8 mouse cellular contexts compared by ENCODE assay signal in the genomic region with DNA sequence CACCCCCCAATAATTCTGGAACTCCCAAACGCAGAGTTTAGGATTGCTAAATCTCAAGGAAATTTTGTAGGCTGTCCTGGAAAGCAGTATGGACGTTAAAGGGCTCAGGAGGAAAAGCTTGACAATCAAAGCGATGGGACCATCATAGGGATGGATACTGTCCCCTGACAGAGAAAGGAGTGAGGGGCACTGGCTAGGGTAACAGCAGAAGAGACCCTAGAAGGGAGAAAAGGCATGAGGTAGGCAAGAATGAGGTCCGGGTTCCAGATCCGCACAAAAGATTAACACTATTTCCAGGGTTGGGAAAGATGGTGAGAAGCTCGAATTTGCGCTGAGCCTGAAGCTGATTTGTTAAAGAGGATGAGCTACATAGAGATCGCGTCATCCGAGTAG. TPM values are rescaled to one million over a fixed set of nuclear protein-coding genes. Genes with fewer than 3 reads are reported as not detected.
DNase-seq lines count a peak whose midpoint lies in the region; ATAC-seq and TF ChIP-seq lines count a peak whose summit lies in the region.

No protein-coding gene starts in this region.

- peak overlapping the region; percentile 93 for H3K27ac ChIP-seq in kidney, adult 2 months (ENCODE audit: insufficient read depth, low read depth, low read length)
- peak overlapping the region; percentile 81 for H3K27ac ChIP-seq in bone marrow, adult 2 months (ENCODE audit: control insufficient read depth, insufficient read depth, low read depth, low read length, poor library complexity)
- peak overlapping the region; percentile 92 for H3K27ac ChIP-seq in hindbrain, embryonic 12.5 days
- H3K27ac ChIP-seq in midbrain, embryonic 12.5 days (replicated peaks), result peak overlapping the region; percentile 87

- no peak for TF ChIP-seq POLR2A in kidney, adult 2 months (IDR thresholded peaks at IDR 0.05; ENCODE audit: low read depth, low read length)
- TF ChIP-seq POLR2A in bone marrow, adult 2 months (IDR thresholded peaks at IDR 0.05; ENCODE audit: borderline replicate concordance, control insufficient read depth, low read depth, low read length), result no peak

- H3K9me3 ChIP-seq in hindbrain, embryonic 12.5 days (replicated peaks), result no peaks in the 10 kb centered on the region
- H3K9me3 ChIP-seq in midbrain, embryonic 12.5 days, result no peaks in the 10 kb centered on the region

- 4% methylated on average over 10 of the region's 10 CpGs for WGBS in kidney, adult 2 months
- 6% methylated on average over 10 of the region's 10 CpGs for WGBS in bone marrow, adult 2 months
- WGBS in hindbrain, embryonic 12.5 days, result 9% methylated on average over 10 of the region's 10 CpGs
- 6% methylated on average over 10 of the region's 10 CpGs for WGBS in midbrain, embryonic 12.5 days

- ATAC-seq in hindbrain, embryonic 12.5 days (ENCODE audit: low FRiP score), result peak; percentile 40
- peak; percentile 20 for ATAC-seq in midbrain, embryonic 12.5 days (ENCODE audit: low FRiP score, low read depth)

- DNase-seq in kidney, adult 2 months, result no peak
- no peak for DNase-seq in kidney, adult 8-10 months
- no peak for DNase-seq in cerebellum, adult 11 months
- DNase-seq in MN1 (ENCODE audit: low spot score), result no peak
- DNase-seq in cerebellum, postnatal 36 days, result no peak

- TF ChIP-seq CTCF in kidney, adult 2 months (conservative IDR thresholded peaks at IDR 0.05; ENCODE audit: insufficient read depth, insufficient read length, low read depth, low read length), result no peak
- no peak for TF ChIP-seq CTCF in bone marrow, adult 2 months (IDR thresholded peaks at IDR 0.05; ENCODE audit: control insufficient read depth, insufficient read depth, low read length)

- peak overlapping the region; percentile 68 for H3K4me3 ChIP-seq in kidney, adult 2 months (ENCODE audit: insufficient read depth, low read depth, low read length)
- peak overlapping the region; percentile 83 for H3K4me3 ChIP-seq in bone marrow, adult 2 months (replicated peaks; ENCODE audit: control insufficient read depth, low read depth, low read length)
- H3K4me3 ChIP-seq in hindbrain, embryonic 12.5 days, result peak overlapping the region; percentile 60
- H3K4me3 ChIP-seq in midbrain, embryonic 12.5 days, result peak overlapping the region; percentile 62

- H3K4me1 ChIP-seq in kidney, adult 2 months (ENCODE audit: control insufficient read depth, insufficient read depth, low read length), result peaks cover 3% of the 10 kb centered on the region; the same call in 1 of the 2 replicates
- peaks cover 9% of the 10 kb centered on the region for H3K4me1 ChIP-seq in bone marrow, adult 2 months (ENCODE audit: control insufficient read depth, insufficient read depth, low read length)
- H3K4me1 ChIP-seq in hindbrain, embryonic 12.5 days, result peaks cover 20% of the 10 kb centered on the region
- peaks cover 19% of the 10 kb centered on the region for H3K4me1 ChIP-seq in midbrain, embryonic 12.5 days

- peak overlapping the region; percentile 99 for H3K4me2 ChIP-seq in hindbrain, embryonic 12.5 days (replicated peaks)
- peak overlapping the region; percentile 99 for H3K4me2 ChIP-seq in midbrain, embryonic 12.5 days (replicated peaks)

- H3K36me3 ChIP-seq in kidney, adult 2 months (ENCODE audit: control insufficient read depth, insufficient read depth, low read length), result no peaks in the 10 kb centered on the region
- H3K36me3 ChIP-seq in hindbrain, embryonic 12.5 days, result no peaks in the 10 kb centered on the region
- no peaks in the 10 kb centered on the region for H3K36me3 ChIP-seq in midbrain, embryonic 12.5 days

- no peaks in the 10 kb centered on the region for H3K27me3 ChIP-seq in kidney, adult 2 months (replicated peaks; ENCODE audit: control insufficient read depth, insufficient read depth, low read length)
- no peaks in the 10 kb centered on the region for H3K27me3 ChIP-seq in hindbrain, embryonic 12.5 days
- no peaks in the 10 kb centered on the region for H3K27me3 ChIP-seq in midbrain, embryonic 12.5 days

- H3K9ac ChIP-seq in hindbrain, embryonic 12.5 days, result peak overlapping the region; percentile 77
- peak overlapping the region; percentile 72 for H3K9ac ChIP-seq in midbrain, embryonic 12.5 days (replicated peaks)

RNA-seq across cellular contexts. Expression of gene Btbd19, which starts 5.5 kb away (rescaled TPM):
- polyA plus RNA-seq in kidney, adult 2 months (2012; rRNA removed), result 4.5 and 4.6 TPM in 2 replicates
- polyA plus RNA-seq in bone marrow, adult 2 months (2011; ENCODE audit: insufficient read depth, insufficient read length, low replicate concordance, missing spikeins), result 2.9 and 7.0 TPM in 2 replicates
- polyA plus RNA-seq in hindbrain, embryonic 12.5 days (2016; fragmentation: Nextera tagmentation; extraction: Ambion mirVana), result 4.0 and 4.5 TPM in 2 replicates
- polyA plus RNA-seq in midbrain, embryonic 12.5 days (2016; fragmentation: Nextera tagmentation; extraction: Ambion mirVana), result 3.8 and 4.2 TPM in 2 replicates

RNA-seq across cellular contexts. Expression of gene Tctex1d4, which starts 6.5 kb away (rescaled TPM):
- 0.20 TPM in 1 of 2 replicates, not detected in the other for polyA plus RNA-seq in kidney, adult 2 months (2012; rRNA removed)
- not detected in 2 replicates for polyA plus RNA-seq in bone marrow, adult 2 months (2011; ENCODE audit: insufficient read depth, insufficient read length, low replicate concordance, missing spikeins)
- polyA plus RNA-seq in hindbrain, embryonic 12.5 days (2016; fragmentation: Nextera tagmentation; extraction: Ambion mirVana), result 0.34 TPM in 1 of 2 replicates, not detected in the other
- polyA plus RNA-seq in midbrain, embryonic 12.5 days (2016; fragmentation: Nextera tagmentation; extraction: Ambion mirVana), result not detected in 2 replicates

RNA-seq across cellular contexts. Expression of gene Plk3, which starts 13.7 kb away (rescaled TPM):
- 6.9 and 8.6 TPM in 2 replicates for polyA plus RNA-seq in kidney, adult 2 months (2012; rRNA removed)
- 3.1 and 7.8 TPM in 2 replicates for polyA plus RNA-seq in bone marrow, adult 2 months (2011; ENCODE audit: insufficient read depth, insufficient read length, low replicate concordance, missing spikeins)
- 26.4 and 29.6 TPM in 2 replicates for polyA plus RNA-seq in hindbrain, embryonic 12.5 days (2016; fragmentation: Nextera tagmentation; extraction: Ambion mirVana)
- 33.1 and 40.4 TPM in 2 replicates for polyA plus RNA-seq in midbrain, embryonic 12.5 days (2016; fragmentation: Nextera tagmentation; extraction: Ambion mirVana)

RNA-seq across cellular contexts. Expression of gene Ptch2, which starts 24.2 kb away (rescaled TPM):
- polyA plus RNA-seq in kidney, adult 2 months (2012; rRNA removed), result 5.0 and 7.1 TPM in 2 replicates
- polyA plus RNA-seq in bone marrow, adult 2 months (2011; ENCODE audit: insufficient read depth, insufficient read length, low replicate concordance, missing spikeins), result 1.5 and 2.8 TPM in 2 replicates
- polyA plus RNA-seq in hindbrain, embryonic 12.5 days (2016; fragmentation: Nextera tagmentation; extraction: Ambion mirVana), result 4.5 and 5.9 TPM in 2 replicates
- 5.3 and 7.0 TPM in 2 replicates for polyA plus RNA-seq in midbrain, embryonic 12.5 days (2016; fragmentation: Nextera tagmentation; extraction: Ambion mirVana)

RNA-seq across cellular contexts. Expression of gene Rps8, which starts 36.0 kb away (rescaled TPM):
- polyA plus RNA-seq in kidney, adult 2 months (2012; rRNA removed), result 372 and 534 TPM in 2 replicates
- polyA plus RNA-seq in bone marrow, adult 2 months (2011; ENCODE audit: insufficient read depth, insufficient read length, low replicate concordance, missing spikeins), result 2,334 and 3,425 TPM in 2 replicates
- 588 and 618 TPM in 2 replicates for polyA plus RNA-seq in hindbrain, embryonic 12.5 days (2016; fragmentation: Nextera tagmentation; extraction: Ambion mirVana)
- polyA plus RNA-seq in midbrain, embryonic 12.5 days (2016; fragmentation: Nextera tagmentation; extraction: Ambion mirVana), result 573 and 608 TPM in 2 replicates
